Mouse (Mus musculus) neural tube, embryonic 13.5 days (tissue): ENCODE data around the gene Zbtb34. TPM values are rescaled to one million over a fixed set of nuclear protein-coding genes. Genes with fewer than 3 reads are reported as not detected.

ENCODE experiments used
- ATAC-seq: fragments of 200-750 bp; cut with Nextera tagmentation; 2 replicates; pipeline ENCODE4 v1.8.0; 2017; ENCODE audit warnings: low read depth, mild to moderate bottlenecking, moderate TSS enrichment, moderate library complexity
- H3K27ac ChIP-seq: fragments of 300-500 bp; sonication (generic); replicated peaks from 2 replicates; pipeline ENCODE4 v1.5.1; 2015; ENCODE audit warnings: moderate library complexity, mild to moderate bottlenecking, inconsistent platforms
- H3K27me3 ChIP-seq: fragments of 300-500 bp; sonication (generic); 2 replicates; pipeline ENCODE4 v1.6.1; 2015; ENCODE audit warnings: mild to moderate bottlenecking, inconsistent platforms
- H3K36me3 ChIP-seq: fragments of 300-500 bp; sonication (generic); 2 replicates; pipeline ENCODE4 v1.6.1; 2015; ENCODE audit warnings: mild to moderate bottlenecking, inconsistent platforms
- H3K4me1 ChIP-seq: fragments of 300-500 bp; sonication (generic); replicated peaks from 2 replicates; pipeline ENCODE4 v1.6.1; 2015; ENCODE audit warnings: inconsistent platforms
- H3K4me2 ChIP-seq: fragments of 300-500 bp; sonication (generic); 2 replicates; pipeline ENCODE4 v1.6.1; 2015; ENCODE audit warnings: inconsistent platforms, mild to moderate bottlenecking, moderate library complexity
- H3K4me3 ChIP-seq: fragments of 300-500 bp; sonication (generic); 2 replicates; pipeline ENCODE4 v1.5.1; 2015; ENCODE audit warnings: mild to moderate bottlenecking, inconsistent platforms
- H3K9ac ChIP-seq: fragments of 300-500 bp; sonication (generic); 2 replicates; pipeline ENCODE4 v1.6.1; 2015; ENCODE audit warnings: moderate library complexity, mild to moderate bottlenecking, inconsistent platforms
- H3K9me3 ChIP-seq: fragments of 300-500 bp; sonication (generic); 2 replicates; pipeline ENCODE4 v1.6.1; 2016; ENCODE audit warnings: inconsistent platforms
- WGBS: fragments of 180-500 bp; shearing (Covaris S2); methylation state at CpG from one replicate; pipeline ENCODE4 v1.1.7; 2015; 5-methylcytosine and 5-hydroxymethylcytosine counted together
- polyA plus RNA-seq: library from polyadenylated mRNA; unstranded; fragments of >200 nt; fragmentation: Nextera tagmentation; extraction: Ambion mirVana; gene quantifications from 2 replicates; pipeline ENCODE4 v1.2.1, GENCODE M21; 2015

Gene Zbtb34
- polyA plus RNA-seq, 1 experiment from 2014 or later = 7.3 TPM

DNA sequence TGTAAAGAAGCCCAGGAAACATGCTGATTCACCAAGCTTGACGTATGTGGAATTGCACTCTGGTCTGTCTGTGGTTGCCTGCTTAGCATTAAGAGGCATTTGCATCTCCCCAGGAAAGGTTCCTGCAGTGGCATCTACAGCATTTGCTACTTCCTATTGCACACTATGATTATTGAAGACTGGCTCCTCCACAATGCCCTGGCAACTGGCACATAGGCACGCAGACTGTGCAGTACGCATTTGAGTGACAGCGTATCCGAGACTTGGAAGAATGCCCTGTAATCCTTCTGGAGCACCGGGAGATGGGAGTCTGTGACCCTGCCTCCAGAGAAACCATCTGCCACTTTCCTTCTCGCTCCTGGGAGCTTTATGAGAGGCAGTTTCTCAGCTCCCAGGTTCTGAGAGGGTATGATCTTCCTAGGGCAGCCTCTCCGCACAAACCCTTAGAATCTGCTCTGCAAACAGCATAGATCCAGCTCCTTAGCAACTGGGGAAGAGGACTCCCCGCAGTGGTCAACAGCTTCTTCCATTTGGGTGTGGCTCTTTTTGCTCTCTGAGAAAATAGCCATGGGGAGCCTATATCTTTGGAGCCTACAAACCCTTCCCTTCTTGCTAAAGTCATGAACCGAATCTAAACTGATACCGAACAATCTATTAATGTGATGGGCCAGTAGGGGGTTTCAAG lies 37.0 kb downstream of the Zbtb34 start:
- Histone ChIP-seq H3K36me3 (0 out of 2 replicates have a peak, but pooled peaks cover 3% of the 10 kb centered on the region), H3K4me3 (no peak overlapping the region), H3K9ac (no peak overlapping the region), H3K4me2 (no peak overlapping the region), H3K9me3 (peaks cover 4% of the 10 kb centered on the region; the same call in 1 of the 2 replicates), H3K27ac (peak overlapping the region; percentile 33; the same call in 1 of the 2 replicates), H3K4me1 (no peaks in the 10 kb centered on the region; the same call in 1 of the 2 replicates), H3K27me3 (no peaks in the 10 kb centered on the region)
- WGBS = 73% methylated on average over 11 of the region's 11 CpGs
- ATAC-seq = no peak

DNA sequence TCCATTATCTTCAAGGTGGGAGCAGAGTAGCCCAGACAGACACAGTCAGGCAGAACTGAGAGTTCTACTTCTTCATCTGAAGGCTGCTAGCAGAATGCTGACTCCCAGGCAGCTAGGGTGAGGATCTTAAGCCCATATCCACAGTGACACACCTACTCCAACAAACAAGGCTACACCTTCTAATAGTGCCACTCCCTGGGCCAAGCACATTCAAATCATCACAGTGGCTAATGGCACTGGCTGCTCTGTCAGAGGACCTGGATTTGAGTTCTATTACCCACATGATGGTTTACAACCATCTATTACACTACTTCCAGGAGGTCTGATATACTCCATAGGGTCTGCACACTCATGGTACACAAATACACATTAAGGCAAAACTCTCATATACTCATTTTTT lies 38.1 kb downstream of the Zbtb34 start:
- H3K9me3 ChIP-seq = peaks cover 4% of the 10 kb centered on the region; the same call in 1 of the 2 replicates
- 0 out of 2 replicates have a peak, but pooled peaks cover 3% of the 10 kb centered on the region for H3K36me3 ChIP-seq
- no peak overlapping the region for H3K9ac ChIP-seq
- no peak for ATAC-seq
- H3K4me1 ChIP-seq = no peaks in the 10 kb centered on the region; the same call in 1 of the 2 replicates
- no peak overlapping the region for H3K4me2 ChIP-seq
- H3K27me3 ChIP-seq = no peaks in the 10 kb centered on the region
- no peak overlapping the region for H3K27ac ChIP-seq
- H3K4me3 ChIP-seq = no peak overlapping the region

DNA sequence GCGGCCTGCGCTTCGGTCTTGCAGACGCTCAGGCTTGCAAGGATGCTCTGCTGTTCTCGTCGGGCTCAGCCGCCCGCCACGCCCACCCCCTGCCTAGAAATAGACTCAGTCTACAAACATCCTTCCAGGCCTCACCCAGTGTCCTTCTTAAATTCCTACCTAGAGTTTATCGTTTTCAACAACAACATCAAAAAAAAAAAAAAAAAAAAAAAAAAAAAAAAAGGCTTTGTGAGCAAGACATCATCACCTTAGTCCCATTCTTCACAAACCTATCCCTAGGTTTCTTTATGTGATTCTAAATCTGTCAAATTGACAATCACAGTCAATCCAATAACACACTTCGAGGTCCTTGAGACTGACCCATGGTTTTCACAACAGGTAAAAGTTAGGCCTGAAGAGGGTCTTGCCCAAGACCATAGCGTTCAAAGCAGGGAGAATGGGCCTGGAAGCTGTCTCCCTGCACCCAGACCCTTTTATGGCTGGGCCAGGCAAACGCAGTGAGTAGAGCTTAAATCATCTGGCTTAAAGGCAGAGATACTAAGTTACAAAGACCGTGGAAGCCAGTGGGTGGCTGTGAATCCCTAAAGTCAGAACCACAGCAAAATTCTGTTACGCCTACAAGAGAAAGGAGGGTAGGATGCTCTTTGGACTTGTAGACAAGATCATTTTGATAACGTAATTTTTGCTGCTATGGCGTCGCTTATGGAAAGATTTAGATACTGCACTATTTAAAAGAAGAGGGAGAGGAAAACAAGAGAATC lies 59.3 kb downstream of the Zbtb34 start:
- peak overlapping the region; percentile 66 for H3K4me3 ChIP-seq
- H3K27me3 ChIP-seq = no peaks in the 10 kb centered on the region
- no peak for ATAC-seq
- H3K9me3 ChIP-seq = no peaks in the 10 kb centered on the region
- H3K4me2 ChIP-seq = peak overlapping the region; percentile 69; the same call in 1 of the 2 replicates
- H3K4me1 ChIP-seq = peaks cover 28% of the 10 kb centered on the region
- 32% methylated on average over 18 of the region's 18 CpGs for WGBS
- H3K36me3 ChIP-seq = peaks cover 15% of the 10 kb centered on the region
- peak overlapping the region; percentile 53; the same call in 1 of the 2 replicates for H3K9ac ChIP-seq
- H3K27ac ChIP-seq = peak overlapping the region; percentile 99

DNA sequence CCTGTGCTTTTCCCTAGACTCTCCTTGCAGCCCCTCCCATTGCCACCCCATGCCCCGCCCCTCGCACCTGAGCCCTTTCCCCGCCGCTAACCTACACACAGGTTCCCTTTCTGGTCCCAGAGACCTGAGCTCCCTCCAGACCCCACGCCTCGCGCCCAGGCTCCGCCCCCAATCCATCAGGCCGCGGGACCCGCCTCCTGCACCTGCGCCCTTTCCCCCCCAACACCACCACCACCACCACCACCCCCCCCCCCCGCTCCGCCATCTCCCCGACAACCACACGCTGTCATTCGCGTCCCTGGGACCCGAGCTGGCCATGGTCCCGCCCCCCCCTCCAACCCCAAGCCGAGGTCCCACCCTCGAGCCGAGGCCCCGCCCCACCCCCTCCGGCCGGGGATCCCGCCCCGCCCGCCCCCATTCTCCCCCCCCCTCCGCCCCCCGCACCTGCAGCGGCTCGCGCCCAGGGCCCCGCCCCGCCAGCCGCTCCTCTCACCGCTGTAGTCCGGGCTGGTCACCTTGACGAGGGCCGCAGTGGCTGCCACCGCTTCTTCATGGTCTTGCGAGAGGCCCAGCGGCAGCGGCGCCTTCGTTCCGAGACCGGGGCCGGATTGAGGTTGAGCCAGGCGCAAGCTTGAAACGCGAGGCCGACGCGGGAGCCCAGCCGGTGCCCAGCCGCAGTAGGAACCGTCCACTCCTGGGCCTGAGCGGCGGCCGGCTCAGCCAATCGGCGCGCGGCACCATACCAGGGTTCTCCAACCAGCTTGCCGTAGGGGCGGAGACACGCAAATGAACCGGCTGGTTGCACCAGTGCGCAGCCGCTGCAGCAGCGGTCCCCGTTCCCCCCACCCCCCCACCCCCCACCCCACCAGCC lies 60.1 kb downstream of the Zbtb34 start, which contains the start of gene Ralgps1:
Gene Ralgps1 (minus strand): TSS at position 710 of the 871 bp plus-strand sequence.
- Histone ChIP-seq H3K27ac (peak within 1 kb of the TSS; percentile 99), H3K4me1 (peaks cover 36% of the 10 kb centered on the region), H3K4me2 (peak within 1 kb of the TSS; percentile 69), H3K27me3 (no peaks in the 10 kb centered on the region), H3K9ac (peak within 1 kb of the TSS; percentile 83), H3K36me3 (peaks cover 23% of the 10 kb centered on the region), H3K4me3 (peak within 1 kb of the TSS; percentile 66), H3K9me3 (no peaks in the 10 kb centered on the region)
- ATAC-seq = peak; percentile 99
- under 1% methylated on average over 60 of the region's 74 CpGs for WGBS

DNA sequence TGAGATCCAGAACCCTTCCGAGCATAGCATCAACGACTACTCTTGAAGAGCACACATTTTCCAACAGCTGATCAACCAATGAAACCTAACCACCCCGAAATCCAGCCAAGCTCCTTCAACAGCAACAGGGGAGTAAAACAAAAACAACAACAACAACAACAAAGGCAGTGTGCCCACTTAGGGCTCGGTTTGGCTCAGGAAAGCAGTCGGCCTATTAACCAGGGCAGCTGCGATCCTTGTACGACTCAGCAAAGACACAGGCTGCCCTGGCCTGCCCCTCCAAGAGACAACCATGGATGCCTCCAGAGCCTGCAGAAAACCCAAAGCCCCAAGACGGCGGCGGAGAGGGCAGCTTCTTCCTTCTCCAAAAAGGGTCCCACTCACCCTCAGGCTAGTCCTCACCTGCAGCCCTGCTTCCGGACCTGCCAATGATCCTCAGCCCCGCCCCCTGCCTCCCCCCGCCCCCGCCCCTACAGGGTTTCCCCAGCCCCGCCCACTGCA lies 60.8 kb downstream of the Zbtb34 start:
- Histone ChIP-seq H3K36me3 (peaks cover 24% of the 10 kb centered on the region), H3K27me3 (no peaks in the 10 kb centered on the region), H3K27ac (peak overlapping the region; percentile 99), H3K4me3 (peak overlapping the region; percentile 66), H3K4me1 (peaks cover 43% of the 10 kb centered on the region), H3K4me2 (peak overlapping the region; percentile 69), H3K9me3 (no peaks in the 10 kb centered on the region), H3K9ac (peak overlapping the region; percentile 83)
- WGBS = 15% methylated on average over 11 of the region's 15 CpGs
- ATAC-seq = peak; percentile 28

DNA sequence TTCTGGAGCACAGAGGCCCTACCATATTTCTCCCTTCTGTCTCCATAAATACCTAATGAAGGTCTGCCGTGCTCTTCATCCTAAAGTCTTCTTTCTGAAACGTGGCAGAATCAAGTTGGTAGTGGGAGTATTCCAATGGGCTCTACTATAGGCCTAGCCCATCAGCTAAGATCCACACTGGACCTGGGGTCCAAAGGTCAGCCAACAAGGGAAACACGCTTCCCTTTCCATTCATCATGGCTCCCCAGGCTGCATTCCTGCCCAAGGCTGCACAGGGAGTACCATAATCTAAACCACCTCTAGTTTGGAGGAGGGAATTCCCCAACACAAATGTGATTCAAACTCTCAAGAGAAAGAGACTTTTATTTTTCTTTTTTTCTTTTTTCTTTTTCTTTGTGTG lies 61.7 kb downstream of the Zbtb34 start:
- H3K27ac ChIP-seq = no peak overlapping the region
- no peaks in the 10 kb centered on the region for H3K27me3 ChIP-seq
- H3K9ac ChIP-seq = no peak overlapping the region
- WGBS = 79% methylated on average over 3 of the region's 3 CpGs
- no peak for ATAC-seq
- peaks cover 45% of the 10 kb centered on the region for H3K4me1 ChIP-seq
- H3K4me3 ChIP-seq = no peak overlapping the region
- H3K36me3 ChIP-seq = peaks cover 30% of the 10 kb centered on the region
- peak overlapping the region; percentile 69 for H3K4me2 ChIP-seq
- no peaks in the 10 kb centered on the region for H3K9me3 ChIP-seq

DNA sequence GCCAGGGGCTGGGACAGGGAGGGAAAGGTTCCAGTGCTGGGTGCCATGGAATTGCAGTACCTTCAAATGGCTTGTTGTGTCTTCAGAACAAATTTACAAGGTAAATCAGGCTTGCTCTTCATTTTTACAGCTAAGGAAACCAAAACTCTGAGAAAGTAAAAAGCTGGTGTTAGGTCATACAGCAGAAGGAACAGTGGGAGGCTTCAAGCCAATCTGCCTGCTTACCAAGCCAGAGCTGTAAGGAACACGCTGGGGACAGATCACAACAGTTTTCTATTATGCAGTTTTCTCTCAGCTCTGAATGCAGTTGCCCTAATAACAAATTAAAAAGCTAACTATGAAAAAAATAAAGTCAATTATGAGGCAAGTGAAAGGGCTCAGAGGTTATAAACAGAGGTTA lies 62.6 kb downstream of the Zbtb34 start:
- Histone ChIP-seq H3K36me3 (peaks cover 30% of the 10 kb centered on the region), H3K4me1 (peaks cover 45% of the 10 kb centered on the region), H3K27ac (no peak overlapping the region), H3K4me3 (no peak overlapping the region), H3K9ac (no peak overlapping the region), H3K27me3 (no peaks in the 10 kb centered on the region), H3K4me2 (no peak overlapping the region), H3K9me3 (no peaks in the 10 kb centered on the region)
- 69% methylated on average over 1 of the region's 1 CpGs for WGBS
- ATAC-seq = no peak

DNA sequence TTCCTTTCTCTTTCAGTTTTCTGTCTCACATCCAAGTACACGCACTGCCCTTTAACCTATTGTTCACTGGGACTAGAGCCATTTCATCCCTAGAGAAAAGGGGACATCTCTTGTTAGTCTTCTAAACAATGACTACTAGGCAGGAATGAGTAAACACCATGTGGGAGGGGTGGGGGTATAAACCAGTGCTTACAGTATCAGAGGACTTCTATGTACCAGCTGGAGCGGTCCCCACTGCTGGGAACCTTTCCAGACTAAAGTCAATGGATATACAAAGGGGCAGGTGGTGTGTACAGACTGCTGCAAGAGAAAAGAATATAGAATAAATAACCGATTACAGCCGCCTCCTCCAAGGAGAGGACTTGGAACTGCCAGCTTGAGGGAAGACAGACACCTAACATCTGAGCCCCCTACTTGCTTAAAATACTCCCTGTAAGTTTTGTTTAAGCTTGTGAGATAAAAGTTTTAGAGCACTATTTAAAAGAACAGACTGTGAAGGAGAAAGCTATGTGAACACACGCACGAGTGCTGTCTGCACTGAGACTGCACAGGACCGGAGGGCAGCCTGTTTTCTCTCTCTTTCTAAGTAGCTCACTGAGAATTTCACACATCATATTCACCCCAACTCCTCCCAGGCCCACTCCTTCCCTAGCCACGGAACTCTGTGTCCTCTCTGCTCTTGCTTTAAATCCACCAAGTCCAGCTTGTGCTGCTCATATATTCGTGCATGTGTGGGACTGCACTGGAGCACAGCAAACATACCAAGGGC lies 65.2 kb downstream of the Zbtb34 start:
- H3K27me3 ChIP-seq = no peaks in the 10 kb centered on the region
- no peak overlapping the region for H3K4me3 ChIP-seq
- no peak overlapping the region for H3K4me2 ChIP-seq
- WGBS = 55% methylated on average over 9 of the region's 9 CpGs
- peak overlapping the region; percentile 78 for H3K27ac ChIP-seq
- no peaks in the 10 kb centered on the region for H3K9me3 ChIP-seq
- H3K9ac ChIP-seq = 0 out of 2 replicates have a peak overlapping the region, but pooled peaks have one; percentile 22
- ATAC-seq = peak; percentile 57
- peaks cover 46% of the 10 kb centered on the region for H3K4me1 ChIP-seq
- H3K36me3 ChIP-seq = peaks cover 30% of the 10 kb centered on the region

DNA sequence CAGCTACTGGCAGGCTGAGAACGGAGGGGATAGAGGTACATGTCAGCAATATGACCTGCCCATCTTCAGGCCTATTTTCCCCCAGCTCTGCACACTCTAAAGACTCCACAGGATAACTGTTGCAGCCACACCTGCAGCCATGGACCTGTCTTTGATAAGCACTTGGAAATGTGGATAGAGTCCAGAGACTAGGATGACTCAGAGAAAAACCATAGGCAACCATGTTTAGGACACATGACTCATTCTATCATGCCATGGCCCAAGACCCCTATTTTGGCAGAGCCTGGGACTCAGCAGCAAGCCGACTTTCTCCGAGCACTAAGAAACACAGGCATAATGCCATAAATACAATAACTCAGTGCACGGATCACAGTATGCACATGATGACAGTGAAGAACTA lies 66.5 kb downstream of the Zbtb34 start:
- Histone ChIP-seq H3K4me3 (no peak overlapping the region), H3K36me3 (peaks cover 30% of the 10 kb centered on the region), H3K4me1 (peaks cover 45% of the 10 kb centered on the region), H3K9me3 (no peaks in the 10 kb centered on the region), H3K4me2 (no peak overlapping the region), H3K9ac (no peak overlapping the region), H3K27me3 (no peaks in the 10 kb centered on the region), H3K27ac (peak overlapping the region; percentile 78; the same call in 1 of the 2 replicates)
- WGBS = 93% methylated on average over 4 of the region's 4 CpGs
- ATAC-seq = no peak

DNA sequence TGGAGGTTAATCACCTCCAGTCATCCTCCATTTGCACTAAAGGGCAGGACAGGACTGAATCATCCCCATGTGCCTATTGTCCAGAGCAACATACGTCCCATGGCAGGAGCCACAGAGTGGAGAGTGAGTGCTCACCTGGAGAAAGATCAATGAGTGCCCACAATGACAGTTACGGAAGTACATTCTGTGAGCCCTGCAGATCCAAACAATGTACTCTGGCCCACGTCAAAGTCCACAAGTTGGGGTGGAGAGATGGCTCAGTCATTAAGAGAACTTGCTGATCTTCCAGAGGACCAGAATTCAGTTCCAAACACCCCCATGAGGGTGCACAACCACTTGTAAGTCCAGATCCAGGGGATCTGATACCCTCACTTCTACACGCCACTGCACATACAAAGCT lies 67.2 kb downstream of the Zbtb34 start:
- Histone ChIP-seq H3K27ac (no peak overlapping the region), H3K4me2 (no peak overlapping the region), H3K36me3 (peaks cover 33% of the 10 kb centered on the region), H3K9me3 (no peaks in the 10 kb centered on the region), H3K9ac (no peak overlapping the region), H3K4me1 (peaks cover 38% of the 10 kb centered on the region), H3K4me3 (no peak overlapping the region), H3K27me3 (no peaks in the 10 kb centered on the region)
- 89% methylated on average over 4 of the region's 4 CpGs for WGBS
- ATAC-seq = no peak

DNA sequence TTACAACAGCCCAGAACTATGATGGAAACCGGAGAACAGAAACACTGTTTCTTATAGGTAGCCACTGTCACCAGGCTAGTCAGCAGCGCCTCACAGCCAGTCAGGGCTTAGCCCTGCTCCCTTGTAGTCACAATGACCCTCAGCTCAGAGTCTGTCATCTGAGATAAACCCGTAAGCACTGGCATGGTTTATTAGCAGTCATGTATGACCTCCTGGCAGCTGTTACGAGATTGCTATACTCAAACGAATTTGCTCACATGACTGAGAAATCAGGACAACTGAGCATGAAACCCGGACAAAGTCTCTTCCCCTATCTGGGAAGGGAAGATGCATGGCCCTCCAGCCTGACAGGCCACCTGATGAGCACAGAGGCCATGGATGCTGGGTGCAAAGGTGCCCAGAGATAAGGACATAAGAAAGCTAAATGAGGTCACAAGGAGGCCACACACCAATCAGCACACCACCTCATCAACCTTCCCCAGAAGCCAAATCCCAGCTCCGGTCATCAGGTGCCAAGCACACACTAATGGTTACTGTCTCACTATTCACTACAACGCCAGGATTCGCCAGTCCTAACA lies 69.9 kb downstream of the Zbtb34 start:
- WGBS = 79% methylated on average over 9 of the region's 9 CpGs

More for the DNA sequence above, 69.9 kb downstream of the Zbtb34 start:
- Histone ChIP-seq H3K4me3 (no peak overlapping the region), H3K36me3 (peaks cover 18% of the 10 kb centered on the region; the same call in 1 of the 2 replicates), H3K4me2 (no peak overlapping the region), H3K27me3 (no peaks in the 10 kb centered on the region), H3K4me1 (peaks cover 28% of the 10 kb centered on the region), H3K9ac (no peak overlapping the region), H3K9me3 (no peaks in the 10 kb centered on the region), H3K27ac (no peak overlapping the region)
- ATAC-seq = no peak
